Mouse (Mus musculus) intestine, embryonic 14.5 days (tissue): ENCODE results near the gene Gm10663. TPM values are rescaled to one million over a fixed set of nuclear protein-coding genes. Genes with fewer than 3 reads are reported as not detected.

Experiments
- ATAC-seq: fragments of 200-750 bp; cut with Nextera tagmentation; replicated peaks from 2 replicates; pipeline ENCODE4 v1.8.0; 2017; ENCODE audit warnings: low read depth, moderate number of reproducible peaks, moderate TSS enrichment, moderate library complexity; ENCODE audit not compliant: low FRiP score, low TSS enrichment
- DNase-seq: peaks from one replicate; pipeline ENCODE4 v3.0.0-alpha.2; 2018; ENCODE audit warnings: low spot score
- H3K27ac ChIP-seq: fragments of 300-500 bp; sonication (generic); 2 replicates; pipeline ENCODE4 v1.5.1; 2014; ENCODE audit warnings: low read depth, mild to moderate bottlenecking, control low read depth
- H3K27me3 ChIP-seq: fragments of 300-500 bp; sonication (generic); replicated peaks from 2 replicates; pipeline ENCODE4 v1.6.1; 2014; ENCODE audit warnings: low read length, control low read depth; ENCODE audit not compliant: control insufficient read depth, insufficient read depth
- H3K36me3 ChIP-seq: fragments of 300-500 bp; sonication (generic); 2 replicates; pipeline ENCODE4 v1.6.1; 2014; ENCODE audit warnings: low read length, control low read depth; ENCODE audit not compliant: control insufficient read depth, insufficient read depth
- H3K4me1 ChIP-seq: fragments of 300-500 bp; sonication (generic); replicated peaks from 2 replicates; pipeline ENCODE4 v1.6.1; 2014; ENCODE audit warnings: low read length, control low read depth, mixed read lengths; ENCODE audit not compliant: control insufficient read depth, insufficient read depth
- H3K4me2 ChIP-seq: fragments of 300-500 bp; sonication (generic); 2 replicates; pipeline ENCODE4 v1.6.1; 2014; ENCODE audit warnings: low read length
- H3K4me3 ChIP-seq: fragments of 300-500 bp; sonication (generic); 2 replicates; pipeline ENCODE4 v1.5.1; 2014; ENCODE audit warnings: low read depth, low read length, control low read depth, mixed read lengths
- H3K9ac ChIP-seq: fragments of 300-500 bp; sonication (generic); 2 replicates; pipeline ENCODE4 v1.6.1; 2014; ENCODE audit warnings: mild to moderate bottlenecking, low read length
- H3K9me3 ChIP-seq: fragments of 300-500 bp; sonication (generic); 2 replicates; pipeline ENCODE4 v1.6.1; 2016; ENCODE audit warnings: low read length, control low read depth; ENCODE audit not compliant: control insufficient read depth
- WGBS: fragments of 180-500 bp; shearing (Covaris S2); extraction: QIAGEN DNeasy Blood & Tissue Kit; methylation state at CpG from one replicate; pipeline ENCODE4 v1.1.7; 2014; 5-methylcytosine and 5-hydroxymethylcytosine counted together
- polyA plus RNA-seq: library from polyadenylated mRNA; unstranded; fragments of >200 nt; fragmentation: Nextera tagmentation; extraction: Ambion mirVana; gene quantifications from 2 replicates; pipeline ENCODE4 v1.2.1, GENCODE M21; 2014

Gm10663 gene
- polyA plus RNA-seq, 1 experiment from 2014 or later: not detected

- 89% methylated on average over 4 of the region's 4 CpGs for WGBS
- Histone ChIP-seq H3K4me1 (no peaks in the 10 kb centered on the region), H3K27ac (no peak overlapping the region), H3K9ac (no peak overlapping the region), H3K4me2 (no peak overlapping the region), H3K4me3 (no peak overlapping the region), H3K27me3 (no peaks in the 10 kb centered on the region), H3K9me3 (no peaks in the 10 kb centered on the region), H3K36me3 (no peaks in the 10 kb centered on the region)
- no peak for DNase-seq
- ATAC-seq: no peak
These were observed 7.8 kb upstream of the Gm10663 start for GRCm38 (mm10) chr8:65067031-65067430.

- WGBS: 42% methylated on average over 10 of the region's 10 CpGs
- Histone ChIP-seq H3K9me3 (no peaks in the 10 kb centered on the region), H3K4me3 (no peak overlapping the region), H3K9ac (no peak overlapping the region), H3K27ac (no peak overlapping the region), H3K4me1 (no peaks in the 10 kb centered on the region), H3K36me3 (no peaks in the 10 kb centered on the region), H3K4me2 (no peak overlapping the region), H3K27me3 (no peaks in the 10 kb centered on the region)
- no peak for ATAC-seq
- DNase-seq: no peak
These were observed 7.0 kb upstream of the Gm10663 start for GRCm38 (mm10) chr8:65067694-65068472.

GRCm38 (mm10) chr8:65068473-65068819, 6.4 kb upstream of the Gm10663 start:
- Histone ChIP-seq H3K27ac (no peak overlapping the region), H3K9me3 (no peaks in the 10 kb centered on the region), H3K27me3 (no peaks in the 10 kb centered on the region), H3K36me3 (no peaks in the 10 kb centered on the region), H3K4me1 (no peaks in the 10 kb centered on the region), H3K9ac (no peak overlapping the region), H3K4me2 (no peak overlapping the region), H3K4me3 (no peak overlapping the region)
- no peak for DNase-seq
- no peak for ATAC-seq
- 84% methylated on average over 4 of the region's 4 CpGs for WGBS

DNA sequence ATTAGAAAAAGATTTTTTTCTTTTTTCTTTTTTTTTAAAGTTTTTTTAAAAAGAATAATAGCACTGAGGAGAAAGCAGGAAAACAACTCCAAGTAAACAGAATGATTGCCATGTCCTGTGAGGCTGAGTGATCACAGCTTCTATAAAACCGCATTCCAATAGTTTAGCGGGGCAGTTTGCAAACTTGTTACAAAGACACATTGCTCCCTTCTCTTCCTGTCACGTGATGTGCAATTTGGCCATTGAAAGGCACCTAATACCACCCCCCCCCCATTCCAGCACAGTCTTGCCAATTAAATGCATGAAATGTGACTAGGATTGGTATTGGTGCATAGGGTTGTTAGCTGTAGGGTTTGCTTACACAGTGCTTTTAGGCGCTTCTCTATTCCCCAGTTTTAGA, 3.8 kb upstream of the Gm10663 start:
- WGBS: 63% methylated on average over 4 of the region's 4 CpGs

GRCm38 (mm10) chr8:65080731-65081130, 5.9 kb downstream of the Gm10663 start:
- H3K27ac ChIP-seq: no peak overlapping the region
- 73% methylated on average over 9 of the region's 9 CpGs for WGBS
- H3K4me1 ChIP-seq: no peaks in the 10 kb centered on the region
- DNase-seq (no peak), ATAC-seq (no peak)
- no peak overlapping the region for H3K4me3 ChIP-seq
- H3K9me3 ChIP-seq: no peaks in the 10 kb centered on the region
- H3K27me3 ChIP-seq: no peaks in the 10 kb centered on the region
- H3K9ac ChIP-seq: no peak overlapping the region
- H3K4me2 ChIP-seq: no peak overlapping the region
- no peaks in the 10 kb centered on the region for H3K36me3 ChIP-seq

More for the DNA sequence above, 3.8 kb upstream of the Gm10663 start:
- no peaks in the 10 kb centered on the region for H3K9me3 ChIP-seq
- no peak overlapping the region for H3K27ac ChIP-seq
- H3K36me3 ChIP-seq: no peaks in the 10 kb centered on the region
- H3K4me2 ChIP-seq: no peak overlapping the region
- H3K4me1 ChIP-seq: no peaks in the 10 kb centered on the region
- ATAC-seq: no peak
- no peak overlapping the region for H3K4me3 ChIP-seq
- no peak for DNase-seq
- no peak overlapping the region for H3K9ac ChIP-seq
- H3K27me3 ChIP-seq: no peaks in the 10 kb centered on the region

GRCm38 (mm10) chr8:65085680-65086079, 10.8 kb downstream of the Gm10663 start:
- DNase-seq: no peak
- Histone ChIP-seq H3K27ac (no peak overlapping the region), H3K27me3 (no peaks in the 10 kb centered on the region), H3K4me2 (no peak overlapping the region), H3K36me3 (no peaks in the 10 kb centered on the region), H3K4me3 (no peak overlapping the region), H3K4me1 (no peaks in the 10 kb centered on the region), H3K9ac (no peak overlapping the region), H3K9me3 (no peaks in the 10 kb centered on the region)
- ATAC-seq: no peak
- WGBS: 72% methylated on average over 2 of the region's 2 CpGs

GRCm38 (mm10) chr8:65087711-65088110, 12.9 kb downstream of the Gm10663 start:
- Histone ChIP-seq H3K36me3 (no peaks in the 10 kb centered on the region), H3K27me3 (no peaks in the 10 kb centered on the region), H3K9me3 (no peaks in the 10 kb centered on the region), H3K9ac (no peak overlapping the region), H3K27ac (no peak overlapping the region), H3K4me1 (no peaks in the 10 kb centered on the region), H3K4me3 (no peak overlapping the region), H3K4me2 (no peak overlapping the region)
- DNase-seq (no peak), ATAC-seq (no peak)
- WGBS: 75% methylated on average over 8 of the region's 8 CpGs

GRCm38 (mm10) chr8:65088120-65088519, 13.3 kb downstream of the Gm10663 start:
- H3K9me3 ChIP-seq: no peaks in the 10 kb centered on the region
- no peak overlapping the region for H3K9ac ChIP-seq
- DNase-seq: no peak
- H3K4me3 ChIP-seq: no peak overlapping the region
- H3K27me3 ChIP-seq: no peaks in the 10 kb centered on the region
- ATAC-seq: no peak
- 88% methylated on average over 12 of the region's 12 CpGs for WGBS
- H3K27ac ChIP-seq: no peak overlapping the region
- no peak overlapping the region for H3K4me2 ChIP-seq
- no peaks in the 10 kb centered on the region for H3K36me3 ChIP-seq
- H3K4me1 ChIP-seq: no peaks in the 10 kb centered on the region

GRCm38 (mm10) chr8:65089781-65090180, 14.9 kb downstream of the Gm10663 start:
- Histone ChIP-seq H3K4me2 (no peak overlapping the region), H3K36me3 (no peaks in the 10 kb centered on the region), H3K4me3 (no peak overlapping the region), H3K9ac (no peak overlapping the region), H3K4me1 (no peaks in the 10 kb centered on the region), H3K27me3 (no peaks in the 10 kb centered on the region), H3K9me3 (no peaks in the 10 kb centered on the region), H3K27ac (no peak overlapping the region)
- no peak for DNase-seq
- no peak for ATAC-seq
- WGBS: 60% methylated on average over 7 of the region's 7 CpGs
